Mouse (Mus musculus): ENCODE measurements around the gene Tmem47. TPM values are rescaled to one million over a fixed set of nuclear protein-coding genes. Genes with fewer than 3 reads are reported as not detected.

Gene Tmem47
- polyA plus RNA-seq, 1 experiment from 2014 or later = 22.6 TPM

- WGBS = 36% methylated on average over 1 of the region's 1 CpGs
- H3K27me3 ChIP-seq (ENCODE audit: control insufficient read depth, insufficient read depth, low read depth, low read length) = no peaks in the 10 kb centered on the region
- H3K9me3 ChIP-seq (ENCODE audit: control insufficient read depth, low read length) = no peaks in the 10 kb centered on the region
- no peaks in the 10 kb centered on the region for H3K4me1 ChIP-seq (replicated peaks; ENCODE audit: control insufficient read depth, insufficient read depth, low read length)
- H3K4me3 ChIP-seq (ENCODE audit: low read length) = no peak overlapping the region
- no peak overlapping the region for H3K4me2 ChIP-seq (ENCODE audit: low read depth, low read length)
- no peak for ATAC-seq (ENCODE audit: low read depth)
- no peaks in the 10 kb centered on the region for H3K36me3 ChIP-seq (ENCODE audit: control insufficient read depth, insufficient read depth, low read length)
- H3K9ac ChIP-seq (ENCODE audit: low read length) = no peak overlapping the region
- H3K27ac ChIP-seq (ENCODE audit: low read length) = no peak overlapping the region
Observed at GRCm38 (mm10) chrX:81147416-81147815, 76.9 kb downstream of the Tmem47 start.
